Mouse (Mus musculus) liver, embryonic 14.5 days (tissue): Measurements from ENCODE around the gene Mettl24.

Experiments
- CTCF ChIP-seq: IDR thresholded peaks from 2 replicates; pipeline ENCODE4 v1.5.1; 2016; ENCODE audit warnings: antibody characterized with exemption, low read depth, control low read depth
- EP300 ChIP-seq: IDR thresholded peaks from 2 replicates; pipeline ENCODE4 v1.6.1; 2016; ENCODE audit warnings: antibody characterized with exemption, low read depth

DNA sequence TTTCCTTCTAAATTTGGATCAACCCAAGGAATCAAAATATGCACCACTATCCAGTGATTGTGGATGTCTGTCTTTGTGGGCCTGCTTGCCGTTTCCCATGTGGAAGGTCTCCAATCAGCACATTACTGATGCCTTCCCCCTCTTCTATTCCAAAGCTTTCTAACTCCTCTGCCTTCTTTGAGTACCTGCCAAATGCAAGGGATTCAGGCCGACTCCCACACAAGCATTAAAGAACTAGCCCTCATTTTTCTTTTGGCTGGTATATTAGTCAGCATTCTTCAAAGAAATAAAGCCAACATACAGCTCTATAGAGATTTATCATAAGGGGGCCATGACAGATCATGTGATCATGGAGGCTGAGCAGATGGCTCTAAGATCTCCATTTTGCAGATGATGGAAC lies 31.4 kb upstream of the Mettl24 start:
- TF ChIP-seq EP300 (no peak), CTCF (no peak)
